ENCODE assay signal across 20 mouse cellular contexts in the genomic region with DNA sequence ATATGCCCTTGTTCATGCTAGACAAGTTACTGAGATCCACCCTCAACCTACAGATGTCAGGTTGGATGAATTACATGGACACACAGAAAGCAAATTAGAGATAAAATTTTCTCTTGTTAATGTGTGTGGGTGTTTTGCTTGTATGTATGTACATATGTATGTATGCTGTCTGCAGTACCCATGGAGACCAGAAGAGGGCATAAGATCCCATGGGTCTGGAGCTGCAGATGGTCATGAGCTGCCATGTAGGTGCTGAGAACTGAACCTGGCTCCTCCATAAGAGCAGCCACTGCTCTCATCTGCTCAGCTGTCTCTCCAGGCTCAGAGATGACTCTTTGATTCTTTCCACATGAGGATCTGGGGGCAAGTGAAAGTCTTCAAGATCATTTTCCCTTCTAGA.
A peak's percentile ranks its signal among the peaks of the same experiment; 100 is the strongest.
DNase-seq lines count a peak whose midpoint lies in the region; ATAC-seq and TF ChIP-seq lines count a peak whose summit lies in the region.
"Had no signal": no experiment of that assay in that cellular context is flagged by ENCODE, and none has a peak within 500 bp of the region (broad histone marks: within the 10 kb centered on the region; RNA-seq: fewer than 3 reads in every experiment).

No protein-coding gene starts in this region.

- TF ChIP-seq EP300 in liver, postnatal 0 days (IDR thresholded peaks at IDR 0.05; ENCODE audit: low read depth), result no peak

- peak; percentile 16 for DNase-seq in intestine, embryonic 14.5 days (ENCODE audit: low spot score)
- DNase-seq in liver, postnatal 0 days, result no peak
- DNase-seq in liver, embryonic 11.5 days (ENCODE audit: low spot score), result no peak
- no peak for DNase-seq in Patski (ENCODE audit: low read depth, low spot score)
- no peak for DNase-seq in thymus, postnatal 10 days (ENCODE audit: low spot score in 2 of 2)
- no peak for DNase-seq in kidney, adult 2 months
- DNase-seq: cerebellum, adult 2 months; gastrocnemius, postnatal 10 days; heart, adult 18-20 months; left cerebral cortex, postnatal 4 days; liver, embryonic 13.5 days; retina, postnatal 1 day had no signal

- TF ChIP-seq POLR2A in kidney, adult 2 months (IDR thresholded peaks at IDR 0.05; ENCODE audit: low read depth, low read length), result no peak

- H3K27me3 ChIP-seq in intestine, embryonic 14.5 days (replicated peaks; ENCODE audit: control insufficient read depth, insufficient read depth, low read length), result no peaks in the 10 kb centered on the region
- no peaks in the 10 kb centered on the region for H3K27me3 ChIP-seq in intestine, embryonic 15.5 days (replicated peaks)
- H3K27me3 ChIP-seq in liver, postnatal 0 days (ENCODE audit: insufficient read depth, low read length), result no peaks in the 10 kb centered on the region
- H3K27me3 ChIP-seq in liver, embryonic 11.5 days (replicated peaks; ENCODE audit: control insufficient read depth, insufficient read depth, low read length), result no peaks in the 10 kb centered on the region
- H3K27me3 ChIP-seq in Patski, result no peaks in the 10 kb centered on the region
- no peaks in the 10 kb centered on the region for H3K27me3 ChIP-seq in kidney, adult 2 months (replicated peaks; ENCODE audit: control insufficient read depth, insufficient read depth, low read length)
- H3K27me3 ChIP-seq: heart, embryonic 15.5 days; kidney, embryonic 15.5 days; liver, embryonic 13.5 days had no signal

- peak; percentile 25 for TF ChIP-seq CTCF in liver, postnatal 0 days (IDR thresholded peaks at IDR 0.05; ENCODE audit: low read depth)
- TF ChIP-seq CTCF in Patski (IDR thresholded peaks at IDR 0.05), result peak; percentile 44
- no peak for TF ChIP-seq CTCF in kidney, adult 2 months (conservative IDR thresholded peaks at IDR 0.05; ENCODE audit: insufficient read depth, insufficient read length, low read depth, low read length)

- in situ Hi-C loops in Patski (cut with MboI; ENCODE audit: low pct_unique_long_range_greater_than_20kb), result no loop called here

- H3K36me3 ChIP-seq in intestine, embryonic 14.5 days (ENCODE audit: control insufficient read depth, insufficient read depth, low read length), result no peaks in the 10 kb centered on the region
- no peaks in the 10 kb centered on the region for H3K36me3 ChIP-seq in intestine, embryonic 15.5 days
- H3K36me3 ChIP-seq in liver, postnatal 0 days (replicated peaks; ENCODE audit: insufficient read depth, low read length), result no peaks in the 10 kb centered on the region
- H3K36me3 ChIP-seq in liver, embryonic 11.5 days (ENCODE audit: control insufficient read depth, insufficient read depth, low read length), result no peaks in the 10 kb centered on the region
- no peaks in the 10 kb centered on the region for H3K36me3 ChIP-seq in kidney, adult 2 months (ENCODE audit: control insufficient read depth, insufficient read depth, low read length)
- H3K36me3 ChIP-seq: G1E; heart, embryonic 15.5 days; kidney, embryonic 15.5 days; liver, embryonic 13.5 days had no signal

- no peak overlapping the region for H3K4me3 ChIP-seq in intestine, embryonic 14.5 days (ENCODE audit: low read depth, low read length)
- H3K4me3 ChIP-seq in intestine, embryonic 15.5 days (replicated peaks), result no peak overlapping the region
- no peak overlapping the region for H3K4me3 ChIP-seq in liver, postnatal 0 days (ENCODE audit: low read depth, low read length)
- H3K4me3 ChIP-seq in liver, embryonic 11.5 days (ENCODE audit: low read depth, low read length), result no peak overlapping the region
- H3K4me3 ChIP-seq in kidney, adult 2 months (ENCODE audit: insufficient read depth, low read depth, low read length), result no peak overlapping the region
- H3K4me3 ChIP-seq: heart, embryonic 15.5 days; hindbrain, embryonic 10.5 days; kidney, embryonic 15.5 days; liver, embryonic 13.5 days had no signal

- no peaks in the 10 kb centered on the region for H3K9me3 ChIP-seq in intestine, embryonic 14.5 days (ENCODE audit: control insufficient read depth, low read length)
- H3K9me3 ChIP-seq in intestine, embryonic 15.5 days, result no peaks in the 10 kb centered on the region
- H3K9me3 ChIP-seq in liver, postnatal 0 days (ENCODE audit: low read length), result no peaks in the 10 kb centered on the region
- H3K9me3 ChIP-seq in liver, embryonic 11.5 days (ENCODE audit: control insufficient read depth, low read length), result no peaks in the 10 kb centered on the region
- H3K9me3 ChIP-seq: heart, embryonic 15.5 days; kidney, embryonic 15.5 days had no signal

- no peak for ATAC-seq in intestine, embryonic 14.5 days (replicated peaks; ENCODE audit: low FRiP score, low TSS enrichment, low read depth)
- no peak for ATAC-seq in intestine, embryonic 15.5 days
- no peak for ATAC-seq in liver, postnatal 0 days
- ATAC-seq in liver, embryonic 11.5 days (replicated peaks; ENCODE audit: low FRiP score), result no peak
- ATAC-seq in Patski, result no peak
- ATAC-seq: inflammation-experienced regulatory T-cells, adult 6 months had no signal

- H3K9ac ChIP-seq in intestine, embryonic 14.5 days (ENCODE audit: low read length), result no peak overlapping the region
- no peak overlapping the region for H3K9ac ChIP-seq in intestine, embryonic 15.5 days
- H3K9ac ChIP-seq in liver, postnatal 0 days (replicated peaks), result no peak overlapping the region
- no peak overlapping the region for H3K9ac ChIP-seq in liver, embryonic 11.5 days (ENCODE audit: low read depth, low read length)
- H3K9ac ChIP-seq: heart, embryonic 15.5 days; kidney, embryonic 15.5 days; liver, embryonic 13.5 days had no signal

- no peak overlapping the region for H3K4me2 ChIP-seq in intestine, embryonic 14.5 days (ENCODE audit: low read length)
- H3K4me2 ChIP-seq in intestine, embryonic 15.5 days (replicated peaks), result no peak overlapping the region
- H3K4me2 ChIP-seq in liver, postnatal 0 days (ENCODE audit: low read depth, low read length), result no peak overlapping the region
- H3K4me2 ChIP-seq in liver, embryonic 11.5 days, result no peak overlapping the region
- H3K4me2 ChIP-seq: heart, embryonic 15.5 days; kidney, embryonic 15.5 days; liver, embryonic 13.5 days; midbrain, embryonic 11.5 days had no signal

- H3K27ac ChIP-seq in intestine, embryonic 14.5 days (ENCODE audit: low read depth), result no peak overlapping the region
- H3K27ac ChIP-seq in intestine, embryonic 15.5 days, result no peak overlapping the region
- H3K27ac ChIP-seq in liver, postnatal 0 days (ENCODE audit: low read depth), result no peak overlapping the region
- H3K27ac ChIP-seq in liver, embryonic 11.5 days (ENCODE audit: low read depth, low read length), result no peak overlapping the region
- no peak overlapping the region for H3K27ac ChIP-seq in kidney, adult 2 months (ENCODE audit: insufficient read depth, low read depth, low read length)
- H3K27ac ChIP-seq: heart, embryonic 15.5 days; hindbrain, embryonic 10.5 days; kidney, embryonic 15.5 days; liver, embryonic 13.5 days; macrophage had no signal

- POLR2A ChIA-PET in Patski (lab: Charles Lee), result no interaction called here

- H3K4me1 ChIP-seq in intestine, embryonic 14.5 days (replicated peaks; ENCODE audit: control insufficient read depth, insufficient read depth, low read length), result no peaks in the 10 kb centered on the region
- H3K4me1 ChIP-seq in intestine, embryonic 15.5 days (replicated peaks), result no peaks in the 10 kb centered on the region
- no peaks in the 10 kb centered on the region for H3K4me1 ChIP-seq in liver, postnatal 0 days (ENCODE audit: insufficient read depth)
- no peaks in the 10 kb centered on the region for H3K4me1 ChIP-seq in liver, embryonic 11.5 days (replicated peaks; ENCODE audit: control insufficient read depth, insufficient read depth, low read length)
- no peaks in the 10 kb centered on the region for H3K4me1 ChIP-seq in kidney, adult 2 months (ENCODE audit: control insufficient read depth, insufficient read depth, low read length)
- H3K4me1 ChIP-seq: heart, embryonic 15.5 days; hindbrain, embryonic 10.5 days; liver, embryonic 13.5 days had no signal

- CTCF ChIA-PET in Patski (lab: Charles Lee), result interaction anchor here (1.5 to 2.8 kb wide), 2 partner anchors 8 to 11 kb away, joined by 6 to 11 read pairs; no protein-coding TSS in a partner anchor
